Mouse (Mus musculus) midbrain, postnatal 0 days (tissue): ENCODE measurements at regions not wholly inside any gene's neighbourhood (a gene's known extent, or its start where the extent isn't known, plus 50 kb on each side); places are given as distances from the start of the nearest gene placed in this dataset. TPM values are rescaled to one million over a fixed set of nuclear protein-coding genes. Genes with fewer than 3 reads are reported as not detected.

Experiments
- ATAC-seq: fragments of 200-750 bp; cut with Nextera tagmentation; 2 replicates; pipeline ENCODE4 v1.8.0; 2017; ENCODE audit warnings: moderate number of reproducible peaks, mild to moderate bottlenecking, moderate TSS enrichment, moderate library complexity; ENCODE audit not compliant: low FRiP score
- DNase-seq: peaks from one replicate; pipeline ENCODE4 v3.0.0-alpha.2; 2015; ENCODE audit warnings: low spot score
- H3K27ac ChIP-seq: fragments of 300-500 bp; sonication (generic); 2 replicates; pipeline ENCODE4 v1.5.1; 2014; ENCODE audit warnings: low read depth, mild to moderate bottlenecking, low read length, mixed read lengths
- H3K27me3 ChIP-seq: fragments of 300-500 bp; sonication (generic); 2 replicates; pipeline ENCODE4 v1.6.1; 2014; ENCODE audit warnings: low read length, control low read depth, mixed read lengths; ENCODE audit not compliant: insufficient read depth
- H3K36me3 ChIP-seq: fragments of 300-500 bp; sonication (generic); 2 replicates; pipeline ENCODE4 v1.6.1; 2014; ENCODE audit warnings: low read length, control low read depth, mixed read lengths; ENCODE audit not compliant: insufficient read depth
- H3K4me1 ChIP-seq: fragments of 300-500 bp; sonication (generic); 2 replicates; pipeline ENCODE4 v1.6.1; 2014; ENCODE audit warnings: mild to moderate bottlenecking, control low read depth, antibody characterized with exemption, low read length, mixed read lengths; ENCODE audit not compliant: insufficient read depth
- H3K4me2 ChIP-seq: fragments of 300-500 bp; sonication (generic); 2 replicates; pipeline ENCODE4 v1.6.1; 2014; ENCODE audit warnings: low read depth, mild to moderate bottlenecking, low read length, mixed read lengths; ENCODE audit not compliant: poor library complexity, severe bottlenecking
- H3K4me3 ChIP-seq: fragments of 300-500 bp; sonication (generic); 2 replicates; pipeline ENCODE4 v1.5.1; 2014; ENCODE audit warnings: low read depth, mild to moderate bottlenecking, low read length, moderate library complexity
- H3K9ac ChIP-seq: fragments of 300-500 bp; sonication (generic); replicated peaks from 2 replicates; pipeline ENCODE4 v1.6.1; 2014; ENCODE audit warnings: mild to moderate bottlenecking, low read length, moderate library complexity, mixed read lengths; ENCODE audit not compliant: poor library complexity, severe bottlenecking
- H3K9me3 ChIP-seq: fragments of 300-500 bp; sonication (generic); 2 replicates; pipeline ENCODE4 v1.6.1; 2016; ENCODE audit warnings: low read length, control low read depth
- CTCF ChIP-seq: IDR thresholded peaks from 2 replicates; pipeline ENCODE4 v1.5.1; 2016; ENCODE audit warnings: antibody characterized with exemption, mild to moderate bottlenecking
- WGBS: fragments of 180-500 bp; shearing (Covaris S2); extraction: QIAGEN DNeasy Blood & Tissue Kit; methylation state at CpG from one replicate; pipeline ENCODE4 v1.1.7; 2014; 5-methylcytosine and 5-hydroxymethylcytosine counted together
- microRNA-seq: library from miRNA; unstranded; fragments of <30 nt; microRNA quantifications from one replicate; pipeline ENCODE4, GENCODE M21; 2016; ENCODE audit warnings: borderline number of aligned reads

DNA sequence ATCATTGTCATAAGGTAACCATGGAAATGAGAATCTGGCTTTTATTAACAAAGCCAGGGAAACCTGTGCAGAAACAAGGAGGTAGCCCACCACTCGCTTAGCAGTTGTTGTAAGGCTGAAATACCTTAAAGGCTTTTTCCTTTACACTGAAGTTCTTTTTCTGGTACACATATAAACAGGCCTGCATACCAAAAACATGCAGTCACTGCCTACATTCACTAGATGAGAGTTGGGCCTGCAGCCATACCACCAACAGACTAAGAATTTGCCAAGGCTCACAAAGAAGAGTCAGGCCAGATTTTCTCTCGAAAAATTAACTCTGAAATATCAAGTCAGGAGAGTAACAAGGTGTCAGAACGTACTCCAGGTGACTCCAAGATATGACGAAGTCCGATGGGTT is 61.3 kb upstream of the Mpdz start:
- DNase-seq, result peak; percentile 3
- no peaks in the 10 kb centered on the region for H3K4me1 ChIP-seq
- H3K9ac ChIP-seq, result no peak overlapping the region
- H3K9me3 ChIP-seq, result no peaks in the 10 kb centered on the region
- no peaks in the 10 kb centered on the region for H3K27me3 ChIP-seq
- no peaks in the 10 kb centered on the region for H3K36me3 ChIP-seq
- no peak for TF ChIP-seq CTCF
- WGBS, result 80% methylated on average over 5 of the region's 5 CpGs
- H3K4me2 ChIP-seq, result no peak overlapping the region
- H3K4me3 ChIP-seq, result no peak overlapping the region
- no peak overlapping the region for H3K27ac ChIP-seq
- ATAC-seq, result no peak

DNA sequence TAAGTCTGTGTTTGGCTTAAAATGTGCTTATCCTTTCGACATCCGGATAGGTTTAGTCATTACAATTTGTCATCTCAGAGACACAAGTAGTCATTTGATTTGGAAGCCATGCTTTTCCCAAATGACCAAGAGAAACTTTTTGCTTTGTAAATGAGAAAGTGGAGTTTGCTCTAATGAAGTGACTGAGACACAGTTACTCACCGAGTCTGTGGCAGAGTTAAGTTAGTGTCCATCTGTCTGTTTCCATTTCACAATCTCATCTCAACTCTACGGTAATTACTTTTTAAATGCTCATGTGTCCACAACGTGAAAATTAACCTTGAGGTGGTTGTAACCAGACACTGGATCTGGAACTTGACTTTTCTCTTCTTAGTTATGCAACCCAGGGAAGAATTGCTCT is 59.2 kb upstream of the Mpdz start:
- H3K4me2 ChIP-seq, result no peak overlapping the region
- WGBS, result 83% methylated on average over 5 of the region's 5 CpGs
- H3K4me1 ChIP-seq, result no peaks in the 10 kb centered on the region
- TF ChIP-seq CTCF, result no peak
- H3K27ac ChIP-seq, result no peak overlapping the region
- H3K36me3 ChIP-seq, result no peaks in the 10 kb centered on the region
- H3K9me3 ChIP-seq, result no peaks in the 10 kb centered on the region
- H3K27me3 ChIP-seq, result no peaks in the 10 kb centered on the region
- no peak overlapping the region for H3K4me3 ChIP-seq
- H3K9ac ChIP-seq, result no peak overlapping the region
- DNase-seq (no peak), ATAC-seq (no peak)

DNA sequence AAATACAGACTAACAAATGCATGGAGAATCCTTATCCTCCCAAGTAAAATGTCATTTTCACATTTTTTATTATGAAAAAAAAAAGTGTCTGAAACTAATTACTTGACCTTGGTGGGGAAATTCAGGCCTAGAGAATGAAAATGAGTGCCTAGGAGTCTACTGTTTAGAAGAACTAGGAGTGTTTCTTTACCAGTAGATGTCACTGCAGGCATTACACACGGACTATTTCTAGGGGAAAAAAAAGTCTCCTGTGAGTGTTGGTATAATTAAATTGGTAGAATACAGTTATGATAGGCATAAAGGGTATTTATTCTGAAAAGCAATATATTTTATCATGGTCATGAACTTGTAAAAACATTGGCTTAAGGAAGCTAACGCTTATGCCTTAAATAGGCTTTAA is 55.5 kb upstream of the Mpdz start:
- Histone ChIP-seq H3K9ac (no peak overlapping the region), H3K36me3 (no peaks in the 10 kb centered on the region), H3K9me3 (no peaks in the 10 kb centered on the region), H3K27me3 (no peaks in the 10 kb centered on the region), H3K27ac (no peak overlapping the region), H3K4me3 (no peak overlapping the region), H3K4me1 (no peaks in the 10 kb centered on the region), H3K4me2 (no peak overlapping the region)
- no peak for ATAC-seq
- DNase-seq, result peak; percentile 80
- 43% methylated on average over 2 of the region's 2 CpGs for WGBS
- TF ChIP-seq CTCF, result peak; percentile 84

DNA sequence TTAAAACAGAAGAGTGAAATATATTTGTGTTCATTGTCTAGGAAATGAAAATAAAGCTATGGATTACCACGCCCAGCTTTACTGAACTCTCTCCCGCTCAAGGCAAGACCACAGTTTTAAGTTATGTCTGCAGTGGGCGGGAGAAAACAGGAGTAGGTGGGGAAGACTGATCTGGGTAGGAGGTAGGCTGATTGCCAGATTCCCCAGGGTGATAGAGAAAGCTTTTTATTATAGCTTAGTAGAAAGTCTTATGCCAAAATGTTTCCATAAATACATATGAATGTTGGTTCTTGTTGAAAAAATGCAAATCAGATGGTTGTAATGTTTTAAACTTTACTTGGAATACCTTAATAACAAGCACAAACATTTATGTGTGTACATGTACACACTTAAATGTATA is 50.2 kb upstream of the Mpdz start:
- WGBS, result 87% methylated on average over 3 of the region's 3 CpGs
- Histone ChIP-seq H3K4me3 (no peak overlapping the region), H3K27ac (no peak overlapping the region), H3K9ac (no peak overlapping the region), H3K27me3 (no peaks in the 10 kb centered on the region), H3K36me3 (no peaks in the 10 kb centered on the region), H3K4me1 (no peaks in the 10 kb centered on the region), H3K9me3 (no peaks in the 10 kb centered on the region), H3K4me2 (no peak overlapping the region)
- TF ChIP-seq CTCF, result no peak
- ATAC-seq (no peak), DNase-seq (no peak)

Small RNA genes in the stretch of these regions (microRNA-seq; reads per million reads assigned to microRNA genes)
- not detected for gene Gm22402
